Mouse (Mus musculus): ENCODE data around the gene Mgme1.

Mgme1 gene

DNA sequence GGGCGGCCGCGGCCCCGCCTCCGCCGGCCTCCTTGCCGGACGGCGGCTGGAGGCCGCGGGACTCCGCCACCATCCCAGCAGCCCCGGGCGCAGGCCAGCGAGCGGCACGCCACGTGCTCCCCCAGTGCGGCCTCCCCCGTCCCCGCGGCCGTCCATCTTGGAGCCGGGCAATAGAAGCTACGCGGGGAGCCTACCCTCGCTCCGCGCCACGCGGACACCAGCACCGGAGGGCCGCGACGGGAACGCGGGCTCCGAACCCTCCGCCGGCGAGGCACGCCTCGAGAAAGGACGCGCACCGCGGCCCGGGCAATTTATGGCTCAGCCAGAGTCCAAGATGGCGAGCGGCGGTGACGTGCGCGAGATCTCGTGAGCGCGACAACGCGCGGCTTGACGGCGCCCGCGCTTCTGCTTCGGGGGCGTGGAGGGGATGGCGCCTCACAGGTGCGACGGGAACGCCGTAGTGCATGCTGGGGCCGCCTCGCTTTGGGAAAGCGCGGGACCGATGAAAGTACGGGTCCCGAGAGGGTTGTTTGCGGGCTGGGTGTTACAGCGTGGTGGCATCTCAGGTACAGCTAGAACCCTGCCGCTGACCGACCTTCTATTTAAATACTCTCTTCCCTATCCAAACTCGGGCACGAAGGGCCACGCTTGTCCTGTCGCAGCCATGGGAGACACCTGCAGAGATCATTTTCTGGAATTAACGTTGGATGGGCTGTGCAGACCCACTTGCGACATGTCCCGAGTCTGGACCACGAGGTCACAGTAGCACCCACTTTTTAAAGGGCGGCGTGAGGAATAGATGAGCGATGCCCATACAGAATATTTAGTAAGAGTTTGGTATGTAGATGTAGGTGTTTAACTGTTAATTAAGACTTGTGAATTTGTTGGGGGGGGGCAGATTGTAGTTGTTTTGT is at the start of gene Mgme1, which contains the start of gene Snx5:
Gene Mgme1 (plus strand): TSS at position 157 of the 914 bp plus-strand sequence.
Gene Snx5 (minus strand): TSS at position 400 of the 914 bp plus-strand sequence.
- DNase-seq: peak; percentile 91

DNA sequence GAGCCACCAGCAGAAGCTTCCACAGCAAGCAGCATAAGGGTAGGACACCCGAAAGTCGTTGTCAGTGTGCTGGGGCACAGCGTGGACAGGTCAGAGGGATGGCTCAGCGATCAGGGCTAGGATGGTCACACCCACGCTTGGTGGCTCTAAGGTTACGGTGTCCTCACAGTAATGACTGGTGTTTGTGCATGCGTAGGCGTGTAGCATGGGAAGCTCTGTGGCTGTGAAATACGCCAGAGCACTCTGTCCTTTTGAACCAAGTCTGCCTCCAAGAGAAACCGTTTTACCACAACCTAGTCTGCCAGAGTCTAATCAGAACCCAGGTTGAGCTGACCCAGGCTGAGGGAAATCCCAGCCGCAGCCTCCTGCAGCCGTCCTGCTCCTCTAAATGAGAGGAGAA is 46.1 kb upstream of the Mgme1 start:
- no peak for DNase-seq

DNA sequence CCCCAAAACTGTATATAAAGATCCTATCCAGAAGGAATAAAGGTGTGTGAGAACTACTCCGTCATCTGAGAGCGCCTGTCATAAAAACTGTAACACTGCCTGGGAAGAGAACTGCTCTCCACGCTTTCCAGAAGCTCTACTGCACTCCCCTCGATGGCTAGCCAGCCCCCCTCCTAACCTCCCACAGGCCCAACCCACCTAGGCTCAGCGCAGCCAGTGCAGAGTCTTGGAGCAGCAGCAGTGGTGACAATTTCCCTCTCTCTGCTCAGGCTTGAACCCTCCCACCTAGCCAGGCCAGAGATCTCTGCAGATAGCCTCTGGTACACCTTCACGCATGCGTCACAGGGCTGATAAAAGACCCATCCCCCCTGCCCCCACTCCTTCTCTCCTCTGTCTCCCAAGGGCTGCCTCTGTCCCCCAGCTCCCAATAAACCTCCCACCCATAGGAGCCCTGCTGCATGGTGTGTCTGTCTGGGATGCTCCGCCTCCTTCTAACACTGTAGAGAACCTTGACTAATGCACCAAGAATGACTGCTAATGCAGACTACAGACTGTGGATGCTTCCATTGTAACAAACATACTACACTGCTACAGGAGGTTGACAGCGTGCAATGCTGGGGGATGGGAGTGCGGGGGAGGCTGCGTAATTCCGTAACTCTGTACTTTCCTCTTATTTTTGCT is 43.4 kb upstream of the Mgme1 start:
- DNase-seq: no peak

- DNase-seq: no peak
Observed at GRCm38 (mm10) chr2:144228521-144229346, 41.7 kb upstream of the Mgme1 start.

DNA sequence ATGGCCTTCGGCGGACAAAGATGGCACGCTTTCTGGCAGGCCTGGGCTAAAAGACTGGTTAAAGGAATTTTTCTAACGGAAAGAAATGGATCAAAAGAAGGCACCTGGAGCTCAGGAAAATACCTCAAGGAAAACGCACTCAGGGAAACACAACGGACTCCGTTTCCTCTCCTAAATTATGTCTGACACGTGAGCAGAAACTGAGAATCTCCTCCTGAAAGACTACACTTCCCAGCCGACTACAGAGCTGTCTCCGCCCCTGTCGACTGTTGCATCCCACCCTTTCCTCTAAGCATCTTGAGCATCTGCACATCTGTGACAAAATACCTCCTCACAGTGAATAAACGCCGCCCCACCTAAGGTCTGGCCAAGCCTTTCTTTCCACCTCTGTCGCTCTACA is 40.8 kb upstream of the Mgme1 start:
- DNase-seq: no peak

GRCm38 (mm10) chr2:144230498-144230897 is 40.0 kb upstream of the Mgme1 start:
- DNase-seq: no peak

- DNase-seq: no peak
Observed at GRCm38 (mm10) chr2:144231115-144231514, 39.3 kb upstream of the Mgme1 start.

DNA sequence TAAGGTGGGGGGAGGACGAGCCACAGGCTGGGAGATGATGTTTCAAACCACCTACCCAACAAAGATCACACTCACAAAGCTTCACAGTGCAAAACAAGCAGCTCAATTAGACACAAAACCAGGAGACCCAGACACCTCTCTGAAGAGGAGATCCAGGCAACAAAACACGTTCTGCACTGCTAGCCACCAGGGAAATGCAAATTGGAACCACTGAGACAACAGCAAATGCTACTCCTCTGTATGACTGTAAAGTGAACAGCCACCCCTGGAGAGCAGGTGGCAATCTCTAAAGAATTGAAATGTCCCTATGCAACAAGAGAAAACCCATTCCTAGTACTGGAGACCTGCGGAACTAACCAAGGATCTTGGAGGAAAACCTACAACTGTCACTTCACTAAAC is 36.9 kb upstream of the Mgme1 start:
- no peak for DNase-seq

- no peak for DNase-seq
Observed at GRCm38 (mm10) chr2:144235776-144236175, 34.7 kb upstream of the Mgme1 start.

- no peak for DNase-seq
Observed at GRCm38 (mm10) chr2:144236791-144237584, 33.5 kb upstream of the Mgme1 start.

GRCm38 (mm10) chr2:144238341-144238740 is 32.1 kb upstream of the Mgme1 start:
- DNase-seq: peak; percentile 39

DNA sequence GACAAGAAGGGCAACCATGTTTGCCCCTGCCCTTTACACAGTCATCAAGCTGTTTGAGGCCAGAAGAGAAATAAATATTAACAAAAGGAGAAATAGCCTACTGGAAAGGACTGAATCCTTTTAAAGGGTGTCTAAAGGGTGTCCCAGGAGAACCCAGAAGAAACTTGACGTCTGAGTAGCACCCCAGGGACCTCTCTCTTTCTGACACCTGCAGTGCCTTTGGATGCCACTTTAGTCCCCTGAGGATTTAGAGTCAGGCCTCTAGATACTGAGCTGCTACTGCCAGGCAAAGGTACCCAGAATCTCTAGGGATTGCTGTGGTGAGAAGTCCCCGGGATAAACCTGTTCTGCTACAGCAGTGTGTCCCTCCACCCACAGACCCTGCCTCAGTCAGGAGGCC is 31.1 kb upstream of the Mgme1 start:
- DNase-seq: no peak

- no peak for DNase-seq
Observed at GRCm38 (mm10) chr2:144240095-144240899, 30.2 kb upstream of the Mgme1 start.

- DNase-seq: peak; percentile 56
Observed at GRCm38 (mm10) chr2:144245464-144245863, 25.0 kb upstream of the Mgme1 start.

DNA sequence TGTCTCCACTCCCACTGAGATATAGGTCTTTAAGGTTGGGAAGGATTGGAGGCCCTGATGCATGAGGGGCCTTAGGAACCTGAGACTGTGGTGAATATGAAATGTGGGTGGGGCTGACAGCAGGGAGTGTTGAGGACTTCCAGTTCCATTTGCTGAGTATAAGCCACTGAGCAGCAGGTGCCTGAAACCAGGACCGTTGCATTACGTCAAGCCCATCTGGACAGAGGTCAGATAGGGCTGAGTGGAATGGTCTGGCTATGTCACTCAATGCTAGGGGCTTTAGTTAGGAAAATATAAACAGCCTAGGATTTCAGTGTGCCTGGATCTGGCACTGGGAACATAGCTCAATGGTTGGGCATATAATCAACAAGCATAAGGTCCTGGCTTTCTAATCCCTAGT is 24.2 kb upstream of the Mgme1 start:
- DNase-seq: no peak

DNA sequence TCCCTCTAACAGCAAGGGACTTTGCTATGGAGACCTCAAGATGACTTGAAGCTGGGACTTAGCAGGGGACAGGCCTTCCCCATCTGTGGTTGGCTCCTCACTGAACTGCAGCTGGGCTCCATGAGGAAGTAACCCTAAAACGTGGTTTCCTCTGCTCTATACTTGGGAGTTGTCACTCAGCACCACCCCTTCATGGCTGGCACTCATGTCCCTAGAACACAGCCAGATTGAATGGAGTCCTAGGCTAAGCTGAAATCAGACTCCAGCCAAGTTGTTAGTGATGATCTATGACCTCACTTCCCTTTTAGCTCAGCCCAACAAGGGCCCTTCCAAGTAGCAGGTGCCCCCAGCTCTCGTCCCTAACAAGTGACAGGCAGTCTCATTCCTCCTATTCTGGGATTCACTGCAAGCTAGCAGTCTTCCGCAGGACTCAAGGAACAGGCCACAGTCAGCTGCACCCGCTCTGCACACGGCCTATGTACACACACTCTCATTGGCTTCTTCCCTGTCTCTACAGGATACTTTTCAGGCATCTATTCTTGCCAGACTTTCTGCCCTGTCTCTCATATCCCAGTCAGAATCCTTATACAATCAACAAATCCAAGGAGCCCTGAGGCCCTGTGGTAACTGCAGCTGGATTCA is 23.0 kb upstream of the Mgme1 start:
- DNase-seq: no peak

DNA sequence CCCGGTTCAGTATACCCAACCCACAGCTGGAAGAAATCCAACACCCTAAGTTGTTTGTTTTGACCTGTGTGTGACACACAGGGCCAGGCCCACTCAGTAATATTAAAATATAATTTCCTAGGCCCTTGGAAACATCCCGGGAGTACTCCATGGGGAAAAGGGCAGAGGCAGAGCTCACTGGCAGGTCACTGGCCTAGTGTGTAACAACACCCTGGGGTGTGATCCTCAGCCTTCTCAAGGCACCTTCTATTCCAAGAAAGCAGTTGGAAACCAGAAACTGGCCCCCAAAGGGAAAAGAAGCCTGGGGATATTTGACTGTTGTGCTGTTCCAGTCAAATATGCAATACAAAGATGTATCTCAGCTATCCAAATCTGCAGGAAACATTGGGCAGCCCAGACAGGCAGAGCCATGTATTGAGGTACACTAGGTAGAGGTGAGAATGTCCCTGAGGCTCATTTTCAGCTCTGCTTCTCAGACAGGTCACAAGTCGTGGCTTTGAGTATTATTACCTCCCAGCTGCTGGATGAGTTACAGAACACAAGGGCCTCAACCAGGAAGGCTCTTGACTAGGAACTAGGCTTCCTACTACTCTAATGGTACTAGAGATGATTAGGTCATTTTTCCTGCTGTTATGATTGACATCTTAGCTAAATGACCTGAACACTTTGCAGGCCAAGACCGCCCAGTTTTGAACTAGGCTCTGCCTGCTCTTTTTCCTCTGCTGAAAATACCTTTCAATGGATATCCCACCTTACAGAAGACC is 21.7 kb upstream of the Mgme1 start:
- DNase-seq: no peak

- no peak for DNase-seq
Observed at GRCm38 (mm10) chr2:144250111-144250510, 20.4 kb upstream of the Mgme1 start.

DNA sequence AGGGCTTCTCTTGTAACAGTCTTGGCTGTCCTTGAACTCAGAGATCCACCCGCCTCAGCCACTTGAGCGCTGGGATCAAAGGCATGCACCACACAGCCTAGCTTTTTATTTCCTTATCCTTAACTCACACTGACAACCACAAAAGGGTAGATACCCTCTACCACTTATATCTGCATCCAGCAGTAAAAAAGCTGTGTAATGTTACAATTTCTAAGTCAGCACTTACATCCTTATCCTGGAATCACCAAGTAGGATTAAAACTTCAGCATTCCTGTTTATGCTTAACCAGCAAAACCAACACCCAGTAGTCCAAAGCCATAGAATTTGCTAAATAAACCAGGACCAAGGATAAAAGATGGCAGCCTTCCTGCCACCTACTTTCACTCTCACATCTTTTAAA is 7.6 kb upstream of the Mgme1 start:
- no peak for DNase-seq

All from lung, postnatal 14 days (tissue).